Mouse (Mus musculus): ENCODE measurements at regions not wholly inside any gene's neighbourhood (a gene's known extent, or its start where the extent isn't known, plus 50 kb on each side); places are given as distances from the start of the nearest gene placed in this dataset.

DNA sequence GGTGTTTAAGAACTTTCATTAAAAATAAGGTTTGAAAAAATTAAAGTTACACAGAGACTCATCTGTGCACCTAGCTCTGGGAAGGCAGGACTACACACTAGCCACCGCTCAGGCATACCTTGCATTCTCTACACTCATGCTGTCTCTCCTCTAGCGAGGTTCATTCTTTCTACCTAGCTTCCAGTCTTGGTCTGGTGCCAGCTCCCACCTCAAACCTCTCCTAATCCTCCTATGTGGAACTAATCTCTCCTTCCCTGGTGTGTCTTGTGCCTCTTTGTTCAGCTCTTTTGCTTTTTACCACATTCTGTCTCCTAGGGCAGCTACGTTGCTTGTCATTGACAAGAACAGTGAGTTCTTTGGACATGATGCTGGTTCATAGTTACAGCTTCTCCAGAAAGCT, 146.5 kb upstream of the Tut7 start:
- no peak for ATAC-seq (replicated peaks; ENCODE audit: low FRiP score, poor library complexity, severe bottlenecking)

DNA sequence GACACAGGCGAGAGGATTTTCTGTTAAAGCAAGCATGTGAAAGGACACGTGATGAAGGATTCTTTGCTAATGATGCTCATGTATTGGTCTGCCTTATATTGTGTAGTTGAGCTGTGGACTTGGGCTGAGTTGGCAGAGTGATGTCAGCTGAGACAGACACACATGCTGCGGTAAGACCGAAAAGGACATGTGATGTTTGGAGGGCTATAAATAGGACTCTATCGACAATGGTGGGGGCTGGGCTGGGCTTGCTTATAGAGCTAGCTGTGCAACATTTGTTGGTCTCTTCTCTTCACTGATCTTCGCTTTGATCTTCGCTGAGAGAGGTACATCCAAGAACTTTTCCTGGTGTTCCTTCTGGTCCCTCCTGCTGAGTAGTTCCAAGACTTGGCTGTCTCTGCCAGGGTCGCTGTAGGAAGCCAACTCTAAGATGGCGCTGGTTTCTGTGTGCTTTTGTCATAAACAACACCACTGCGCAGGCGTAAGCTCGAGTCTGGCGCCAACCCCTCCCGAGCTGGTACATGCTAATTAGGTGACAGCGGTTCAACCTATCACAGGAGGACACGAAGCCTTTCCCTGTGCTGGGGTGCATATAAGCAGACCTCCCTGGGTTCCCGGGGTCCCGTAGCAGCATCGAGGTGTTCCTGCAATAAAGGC, 145.8 kb upstream of the Tut7 start:
- no peak for ATAC-seq (replicated peaks; ENCODE audit: low FRiP score, poor library complexity, severe bottlenecking)

DNA sequence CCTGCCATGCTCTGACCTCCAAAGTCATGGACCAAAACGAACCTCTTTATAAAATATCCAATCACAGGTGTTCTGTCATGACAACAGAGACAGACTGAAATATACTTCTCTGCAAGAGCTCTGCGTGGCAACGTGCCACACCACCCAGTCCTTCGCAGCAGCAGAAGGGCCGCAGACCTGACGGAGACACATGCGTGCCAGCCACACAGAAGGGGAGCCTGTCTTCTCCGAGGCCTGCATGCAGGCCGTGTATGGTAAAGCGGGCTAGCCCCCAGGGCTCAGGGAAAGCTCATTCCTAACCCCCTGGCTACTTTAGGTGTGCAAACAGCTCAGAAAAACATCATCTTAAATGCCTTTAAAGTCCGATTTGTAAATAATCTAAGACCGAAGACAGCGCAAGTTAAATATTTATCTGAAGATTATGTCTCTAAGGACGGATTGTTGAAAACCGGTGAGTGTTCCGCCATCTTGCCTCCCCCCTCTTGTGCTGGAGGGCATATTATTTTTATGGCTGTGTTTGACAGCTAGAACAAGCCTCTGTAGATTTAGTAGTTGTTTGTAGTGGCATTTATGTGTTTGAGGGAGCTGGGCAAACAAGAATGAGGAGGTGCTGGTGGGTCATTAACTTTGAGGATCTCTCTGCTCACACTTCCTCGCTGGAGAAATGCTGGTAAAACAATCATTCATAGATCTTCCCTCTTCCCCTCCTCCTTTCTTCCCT, 143.7 kb upstream of the Tut7 start:
- ATAC-seq (replicated peaks; ENCODE audit: low FRiP score, poor library complexity, severe bottlenecking): no peak

DNA sequence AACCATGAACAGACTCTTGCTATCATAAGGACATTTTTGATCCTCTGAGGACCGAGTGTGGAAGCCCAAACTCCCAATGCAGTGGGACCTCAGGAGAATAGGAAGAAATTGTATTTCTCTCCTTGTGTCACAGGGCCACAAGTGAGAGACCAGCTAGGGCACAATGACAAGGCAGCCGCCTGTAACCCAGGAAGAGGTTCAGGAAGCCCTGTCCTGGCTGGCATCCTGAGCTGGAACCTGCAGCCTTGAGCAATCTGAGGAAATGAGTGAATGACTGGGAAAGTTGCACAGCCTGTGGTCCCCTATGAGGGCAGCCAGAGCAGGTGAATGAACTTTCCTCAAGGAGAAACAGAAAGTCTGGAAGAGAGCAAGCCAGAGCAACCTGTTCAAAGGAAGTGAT, 142.0 kb upstream of the Tut7 start:
- ATAC-seq (replicated peaks; ENCODE audit: low FRiP score, poor library complexity, severe bottlenecking): no peak

GRCm38 (mm10) chr13:59962676-59963664, 140.0 kb upstream of the Tut7 start:
- no peak for ATAC-seq (replicated peaks; ENCODE audit: low FRiP score, poor library complexity, severe bottlenecking)

DNA sequence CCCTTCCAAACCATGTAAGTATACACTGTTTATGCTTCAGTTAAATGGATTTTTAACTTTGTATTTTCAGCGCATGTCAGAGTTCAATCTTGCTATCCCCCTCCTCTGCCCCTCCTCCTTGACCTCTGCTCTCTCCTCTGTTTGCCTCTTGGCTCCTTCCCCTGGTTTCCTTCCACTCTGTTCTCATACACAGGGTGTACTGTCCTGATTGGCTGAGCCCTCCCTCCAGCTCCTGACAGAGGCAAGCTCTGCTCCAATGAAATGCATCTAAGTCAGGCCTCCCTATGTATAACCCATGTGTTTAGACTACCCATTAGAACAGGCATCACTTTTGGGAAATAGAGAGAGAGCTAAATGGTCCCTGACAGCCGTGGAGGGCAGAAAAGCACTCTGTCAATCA, 133.5 kb upstream of the Tut7 start:
- ATAC-seq (replicated peaks; ENCODE audit: low FRiP score, poor library complexity, severe bottlenecking): no peak

- ATAC-seq (replicated peaks; ENCODE audit: low FRiP score, poor library complexity, severe bottlenecking): no peak
Measured at GRCm38 (mm10) chr13:59952809-59953208, 129.9 kb upstream of the Tut7 start.

DNA sequence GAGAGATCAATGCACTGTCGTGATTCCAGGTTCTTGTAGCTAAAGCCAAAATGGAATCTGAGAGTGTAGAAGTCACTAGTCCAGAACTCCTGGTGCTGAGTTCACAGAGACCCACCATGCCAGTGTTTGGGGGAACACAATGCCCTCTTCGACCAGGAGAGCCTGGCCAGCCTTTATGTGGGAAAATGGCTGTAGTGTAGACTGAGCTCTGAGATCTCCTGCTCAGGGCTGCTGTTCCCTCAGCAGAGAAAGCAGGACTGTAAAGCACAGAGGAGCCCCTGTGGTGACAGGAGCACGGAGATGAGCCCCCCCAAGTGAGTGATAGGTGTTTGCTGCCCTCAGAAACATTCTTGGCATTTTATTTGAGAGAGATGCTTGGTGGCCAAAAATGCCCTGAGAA, 129.2 kb upstream of the Tut7 start:
- no peak for ATAC-seq (replicated peaks; ENCODE audit: low FRiP score, poor library complexity, severe bottlenecking)

GRCm38 (mm10) chr13:59950281-59950680, 127.3 kb upstream of the Tut7 start:
- ATAC-seq (replicated peaks; ENCODE audit: low FRiP score, poor library complexity, severe bottlenecking): no peak

GRCm38 (mm10) chr13:59949471-59949870, 126.5 kb upstream of the Tut7 start:
- ATAC-seq (replicated peaks; ENCODE audit: low FRiP score, poor library complexity, severe bottlenecking): no peak

DNA sequence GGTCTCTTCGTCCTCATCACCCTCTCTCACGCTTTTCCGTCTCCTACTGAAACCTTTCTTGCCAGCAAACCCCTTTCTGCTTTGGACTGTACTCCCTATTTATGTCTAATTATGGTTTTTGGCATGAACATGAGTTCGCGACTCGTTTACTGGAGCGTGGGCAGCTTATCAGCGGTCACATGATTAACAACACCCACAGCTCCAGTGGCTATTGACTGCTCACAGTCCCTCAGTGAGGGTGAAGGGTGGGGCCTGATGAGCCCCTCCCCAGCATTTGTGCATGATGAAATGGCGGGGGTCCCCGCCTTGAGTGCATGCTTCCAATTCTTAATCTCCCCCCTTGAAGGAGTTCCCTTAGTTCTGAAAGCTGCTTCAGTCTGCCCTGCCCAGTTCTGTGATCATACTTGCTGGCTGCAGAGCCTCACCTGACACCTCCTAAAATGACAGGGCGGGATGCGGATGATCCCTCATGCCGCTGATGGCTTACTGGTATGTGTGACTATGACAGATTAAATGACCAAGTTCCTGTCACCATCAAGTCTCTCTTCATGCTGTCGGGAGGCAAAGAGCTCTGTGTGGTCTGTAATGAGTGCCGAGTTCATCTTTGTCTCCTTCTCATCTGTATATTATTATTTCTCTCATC, 125.7 kb upstream of the Tut7 start:
- no peak for ATAC-seq (replicated peaks; ENCODE audit: low FRiP score, poor library complexity, severe bottlenecking)

DNA sequence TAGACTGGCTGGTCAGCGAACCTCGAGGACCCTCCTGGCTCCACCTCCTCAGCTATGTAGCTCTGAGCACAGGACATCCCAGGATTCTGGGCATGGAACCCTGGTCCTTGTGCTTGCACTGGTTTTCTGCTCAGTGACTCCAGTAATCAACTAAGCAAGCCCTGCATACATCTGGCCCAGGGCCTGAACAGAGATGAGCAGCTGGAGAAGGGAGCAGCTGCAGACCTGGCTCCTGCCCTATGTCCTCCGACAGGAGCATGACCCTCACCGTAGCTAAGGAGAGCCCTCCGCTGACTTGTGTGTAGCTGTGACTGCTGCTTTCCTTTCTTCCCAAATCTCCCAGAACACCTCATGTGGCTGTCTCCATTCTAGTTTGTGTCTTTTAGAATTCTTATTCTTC, 124.5 kb upstream of the Tut7 start:
- no peak for ATAC-seq (replicated peaks; ENCODE audit: low FRiP score, poor library complexity, severe bottlenecking)

GRCm38 (mm10) chr13:59946509-59946908, 123.6 kb upstream of the Tut7 start:
- no peak for ATAC-seq (replicated peaks; ENCODE audit: low FRiP score, poor library complexity, severe bottlenecking)

DNA sequence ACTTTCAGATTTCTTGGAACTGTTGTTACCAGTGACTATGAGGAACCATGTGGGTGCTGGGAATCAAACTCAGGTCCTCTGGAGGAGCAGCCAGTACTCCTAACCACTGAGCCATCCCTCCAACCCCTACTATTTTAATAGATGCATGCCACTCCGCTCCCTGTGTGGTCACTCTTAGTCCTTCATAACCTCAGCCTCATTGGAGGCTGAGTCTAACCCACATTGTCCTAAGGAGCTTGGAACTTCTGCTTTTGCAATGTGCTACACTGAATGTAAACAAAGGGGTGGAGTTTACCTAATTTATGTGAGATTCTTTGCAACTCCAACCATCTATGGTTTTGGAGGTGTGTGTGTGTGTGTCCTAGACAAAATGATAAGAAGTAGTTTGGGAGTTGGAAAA, 122.7 kb upstream of the Tut7 start:
- ATAC-seq (replicated peaks; ENCODE audit: low FRiP score, poor library complexity, severe bottlenecking): no peak

- no peak for ATAC-seq (replicated peaks; ENCODE audit: low FRiP score, poor library complexity, severe bottlenecking)
Measured at GRCm38 (mm10) chr13:59943602-59944140, 120.7 kb upstream of the Tut7 start.

- ATAC-seq (replicated peaks; ENCODE audit: low FRiP score, poor library complexity, severe bottlenecking): no peak
Measured at GRCm38 (mm10) chr13:59943020-59943419, 120.1 kb upstream of the Tut7 start.

DNA sequence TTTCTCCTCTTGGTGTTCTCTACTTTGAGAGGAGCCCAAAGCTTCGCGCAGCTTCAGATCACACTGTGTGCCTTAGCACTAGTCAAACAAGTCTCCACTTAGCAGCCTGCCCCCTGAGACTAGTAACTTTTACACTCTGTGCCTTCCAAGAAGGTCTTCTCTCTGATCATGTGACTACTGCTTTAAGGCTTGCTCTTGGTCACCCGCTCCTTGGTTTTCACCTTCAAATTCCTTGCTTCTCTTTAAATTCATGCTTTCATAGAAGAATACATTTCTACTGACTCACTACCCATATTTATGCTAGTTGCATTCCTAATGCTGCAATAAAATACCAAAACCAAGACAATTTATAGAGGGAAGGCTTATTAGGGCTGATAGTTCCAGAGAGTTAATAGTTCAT, 118.6 kb upstream of the Tut7 start:
- ATAC-seq (replicated peaks; ENCODE audit: low FRiP score, poor library complexity, severe bottlenecking): no peak

GRCm38 (mm10) chr13:59940414-59941205, 117.7 kb upstream of the Tut7 start:
- ATAC-seq (replicated peaks; ENCODE audit: low FRiP score, poor library complexity, severe bottlenecking): no peak

DNA sequence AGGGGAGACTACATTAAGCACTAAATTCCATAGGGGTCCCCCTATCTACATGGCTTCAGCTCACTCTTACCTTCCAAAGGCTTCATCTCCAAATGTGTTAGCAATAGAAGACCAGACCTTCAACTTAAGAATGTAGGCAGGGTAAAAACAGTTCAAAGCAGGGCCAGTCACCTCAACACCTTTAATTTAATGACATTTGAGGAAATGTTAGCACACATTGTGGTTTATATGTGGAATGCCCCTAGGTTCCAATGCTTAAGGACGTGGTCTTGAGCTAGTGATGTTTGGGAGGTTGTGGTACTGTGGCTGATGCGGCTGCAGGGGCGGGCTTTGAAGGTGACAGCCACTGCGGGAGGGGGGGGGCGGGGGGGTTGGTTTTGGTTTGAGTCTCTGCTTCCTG, 116.9 kb upstream of the Tut7 start:
- ATAC-seq (replicated peaks; ENCODE audit: low FRiP score, poor library complexity, severe bottlenecking): no peak
